Mouse (Mus musculus) A20 (cell line): ENCODE data around the gene Ece2.

Experiments used
- DNase-seq: peaks from one replicate; pipeline ENCODE4 v3.0.0-alpha.2; 2011; ENCODE audit warnings: low read depth, low spot score

Ece2 gene

DNA sequence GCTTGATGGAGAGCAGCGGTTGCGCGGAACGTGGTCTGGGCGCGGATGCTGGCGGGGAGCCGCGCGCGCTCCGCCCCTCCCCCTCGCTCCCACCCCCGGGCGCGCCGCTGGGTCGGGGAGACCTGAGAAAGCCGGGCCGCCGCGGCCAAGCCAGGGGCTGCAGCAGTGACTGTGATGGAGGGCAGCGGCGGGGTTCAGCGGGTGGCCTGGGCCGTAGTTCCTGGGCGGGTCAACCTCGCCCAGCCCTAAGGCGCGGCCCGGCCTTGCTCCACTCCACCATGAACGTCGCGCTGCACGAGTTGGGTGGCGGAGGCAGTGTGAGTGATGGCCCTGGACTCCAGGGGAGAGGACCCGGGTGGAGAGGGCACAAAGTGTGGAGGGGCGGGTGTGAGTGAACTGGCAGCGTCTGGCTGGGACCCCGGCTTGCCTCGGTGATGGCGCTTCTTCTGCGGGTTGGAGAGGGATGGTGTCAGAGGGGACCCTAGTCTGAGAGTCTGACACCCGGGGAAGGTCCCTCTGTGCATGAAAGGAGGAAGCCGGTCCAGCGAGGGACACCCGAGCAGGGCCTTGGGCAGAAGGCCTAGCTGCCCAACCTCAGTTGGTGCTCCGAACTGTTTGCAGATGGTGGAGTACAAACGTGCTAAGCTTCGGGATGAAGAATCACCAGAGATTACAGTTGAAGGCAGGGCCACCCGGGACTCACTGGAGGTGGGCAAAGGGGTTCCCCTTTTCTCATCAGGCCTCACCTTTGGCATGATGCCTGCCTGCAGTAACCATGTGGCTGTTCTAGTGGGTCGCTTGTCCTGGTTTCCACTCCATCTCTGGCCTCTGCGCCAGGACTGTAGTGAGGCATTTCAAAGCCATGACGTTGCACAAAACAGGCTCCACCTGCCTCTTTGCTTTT is at the start of gene Ece2:
Ece2 (plus strand) TSS at position 98 of the 904 bp plus-strand sequence.
- no peak for DNase-seq

GRCm38 (mm10) chr16:20589366-20589938 is 40.2 kb upstream of the Ece2 start, which contains the start of gene Vwa5b2:
TSS of gene Vwa5b2 (plus strand) at chr16:20589471.
- DNase-seq: no peak

GRCm38 (mm10) chr16:20589939-20590679 is 39.5 kb upstream of the Ece2 start:
- DNase-seq: no peak

GRCm38 (mm10) chr16:20590680-20591038 is 39.0 kb upstream of the Ece2 start:
- DNase-seq: no peak

DNA sequence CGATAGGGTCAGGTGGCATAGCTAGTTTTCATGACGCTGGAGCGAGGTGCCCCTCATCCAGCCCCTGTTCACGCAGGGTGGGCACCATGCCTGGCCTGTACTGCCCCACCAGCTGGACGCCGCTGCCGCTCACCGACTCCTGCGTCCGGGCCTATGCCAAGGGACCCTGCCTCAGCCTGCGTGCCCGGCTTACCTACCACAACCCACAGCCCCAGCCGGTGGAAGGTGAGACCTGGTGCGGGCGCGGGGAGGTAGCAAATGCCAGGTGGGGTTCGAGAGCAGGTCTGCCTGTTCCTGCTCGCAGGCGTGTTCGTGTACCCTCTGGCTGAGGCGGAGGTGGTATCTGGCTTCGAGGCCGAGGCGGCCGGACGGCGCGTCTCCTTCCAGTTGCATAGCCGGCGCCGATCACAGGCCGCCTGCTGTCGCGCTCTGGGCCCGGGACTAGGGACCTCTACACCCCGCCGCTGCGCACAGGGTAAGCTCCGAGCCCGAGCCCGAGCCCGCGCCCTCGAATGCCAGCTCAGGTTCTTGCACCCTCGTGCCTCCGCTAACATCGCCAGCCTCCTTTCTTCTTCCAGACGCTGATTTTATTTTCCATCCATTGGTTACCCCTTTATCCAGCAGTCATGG is 38.4 kb upstream of the Ece2 start:
- no peak for DNase-seq

DNA sequence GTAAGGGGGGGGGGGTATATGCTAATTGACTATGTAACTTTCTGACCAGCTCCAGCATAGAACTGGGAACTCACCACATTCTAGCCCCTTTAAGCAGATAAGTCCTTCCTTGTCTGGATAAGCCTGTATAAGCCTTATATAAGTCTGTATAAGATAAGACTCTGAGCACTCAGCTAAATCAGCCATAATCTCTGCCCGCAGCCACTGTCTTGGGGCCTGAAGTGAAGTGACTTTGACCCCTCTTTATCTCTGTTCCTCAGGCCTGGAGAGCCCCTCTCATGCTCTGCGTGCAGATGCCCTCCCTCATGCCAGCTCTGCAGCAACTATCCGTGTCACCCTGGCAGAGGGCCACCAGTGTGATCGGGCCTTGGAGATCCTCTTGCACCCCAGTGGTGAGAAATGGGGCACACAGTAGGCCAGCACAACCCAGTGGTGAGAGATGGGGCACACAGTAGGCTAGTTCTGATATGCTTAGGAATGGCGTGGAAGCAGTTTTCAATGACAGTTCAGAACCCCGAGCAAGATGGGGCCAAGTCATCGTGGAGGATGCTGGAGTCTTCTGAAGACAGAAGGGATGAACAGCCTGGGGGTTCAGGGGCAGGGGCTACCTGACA is 34.5 kb upstream of the Ece2 start:
- DNase-seq: no peak

DNA sequence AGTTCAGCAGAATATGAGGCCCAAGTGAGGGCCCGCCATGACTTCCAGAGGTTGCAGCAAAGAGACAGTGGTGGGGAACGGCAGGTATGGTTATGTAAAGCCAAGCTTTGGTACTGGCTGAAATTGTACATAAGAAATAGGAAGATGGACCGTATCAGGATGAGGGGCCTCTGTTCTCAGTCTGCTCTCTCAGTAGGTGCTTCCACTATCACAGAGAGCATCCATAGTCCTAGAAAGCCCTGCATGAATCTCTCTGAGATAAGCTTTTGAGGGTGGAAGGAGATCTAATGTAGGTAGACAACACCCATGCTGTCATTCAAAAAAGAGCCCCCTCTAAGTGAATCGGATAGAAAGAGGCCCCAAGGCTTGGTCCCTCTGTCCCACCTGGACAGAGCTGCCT is 33.9 kb upstream of the Ece2 start:
- DNase-seq: no peak

GRCm38 (mm10) chr16:20596687-20597441 is 32.8 kb upstream of the Ece2 start:
- DNase-seq: no peak

GRCm38 (mm10) chr16:20600511-20600910 is 29.1 kb upstream of the Ece2 start:
- no peak for DNase-seq

- DNase-seq: no peak
These were observed 24.9 kb upstream of the Ece2 start for GRCm38 (mm10) chr16:20604705-20605104.

DNA sequence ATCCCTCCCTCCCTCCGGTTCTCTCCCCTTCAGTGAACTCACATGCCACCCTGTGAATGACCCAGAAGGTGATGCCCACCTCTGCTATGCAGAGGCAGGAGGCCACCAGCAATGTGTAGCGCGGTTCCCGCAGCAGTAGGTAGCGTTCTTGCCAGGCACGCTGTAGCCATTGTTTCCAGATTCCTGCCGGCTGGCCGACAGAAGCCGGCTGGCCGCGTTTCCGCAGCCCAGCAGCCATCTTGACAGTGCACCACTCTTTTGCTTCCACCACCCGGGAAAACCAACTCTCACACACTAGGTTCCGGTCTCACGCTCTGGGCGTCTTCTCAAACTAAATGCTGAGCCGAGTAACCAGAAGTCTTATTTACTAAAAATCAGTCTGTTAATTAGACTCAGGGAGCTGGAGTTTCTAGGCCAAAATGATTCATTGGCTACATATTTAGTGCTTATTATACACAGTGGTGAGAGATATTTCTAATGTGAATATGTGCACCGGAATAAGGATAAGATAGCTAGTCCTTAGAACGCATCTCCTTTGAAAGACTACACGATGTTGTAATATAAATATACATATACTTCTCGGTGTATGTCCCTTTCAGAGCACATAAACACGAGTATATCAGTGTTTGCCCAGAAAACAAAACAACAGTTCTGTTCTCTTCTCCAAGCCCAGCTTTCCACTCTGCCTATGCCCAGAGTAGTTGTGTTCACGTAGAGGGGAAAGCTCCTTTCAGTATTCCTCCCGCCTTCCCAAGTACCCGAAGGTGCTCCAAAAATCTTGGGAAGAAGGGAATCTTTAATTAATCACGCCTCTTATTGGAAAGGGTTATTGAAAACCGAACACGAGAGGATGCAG is 18.9 kb upstream of the Ece2 start:
- peak; percentile 93 for DNase-seq

DNA sequence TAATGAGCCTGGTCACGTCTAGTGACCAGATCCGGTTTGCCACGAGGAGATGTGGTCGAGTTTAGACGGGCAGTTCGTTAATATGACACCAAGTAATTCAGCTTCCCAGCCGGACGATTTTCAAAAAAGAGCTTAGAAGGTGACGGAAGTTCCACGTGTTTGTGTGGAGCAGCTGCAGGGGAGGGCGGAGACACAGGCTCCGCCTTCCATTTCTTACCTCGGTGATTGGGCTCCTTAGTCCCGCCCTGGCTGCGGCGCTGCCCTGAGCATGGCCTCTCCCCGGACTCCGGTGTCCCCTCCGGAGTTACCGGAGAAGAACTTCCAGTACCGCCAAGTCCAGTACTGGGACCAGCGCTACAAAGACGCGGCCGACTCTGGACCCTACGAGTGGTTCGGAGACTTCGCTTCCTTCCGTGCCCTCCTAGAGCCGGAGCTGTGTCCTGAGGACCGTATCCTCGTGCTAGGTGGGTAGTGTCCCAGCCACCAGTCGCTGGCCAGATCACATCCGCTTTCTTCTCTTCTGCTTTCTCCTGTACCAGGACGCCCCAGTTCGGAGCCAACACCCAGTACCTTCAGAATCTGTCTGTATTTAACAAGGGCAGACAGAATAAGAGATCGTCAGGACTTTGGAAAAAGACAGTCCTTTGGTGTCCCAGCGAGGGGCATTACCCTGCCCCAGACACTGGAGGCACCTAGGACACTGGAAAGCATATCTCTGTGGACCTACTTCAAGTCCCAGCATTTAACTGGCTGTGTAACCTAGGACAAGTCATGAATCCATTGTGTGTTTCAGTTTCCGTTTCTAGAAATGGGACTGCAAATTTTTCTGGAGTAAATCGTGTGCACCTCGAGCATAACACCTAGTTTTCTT is 18.0 kb upstream of the Ece2 start, which contains the start of the genes Eef1akmt4, Gm49333 and Alg3:
Eef1akmt4 (plus strand) TSS at position 237 of the 871 bp plus-strand sequence.
Gm49333 (plus strand) TSS at position 254 of the 871 bp plus-strand sequence.
Alg3 (minus strand) TSS at position 379 of the 871 bp plus-strand sequence.
- DNase-seq: peak; percentile 97

DNA sequence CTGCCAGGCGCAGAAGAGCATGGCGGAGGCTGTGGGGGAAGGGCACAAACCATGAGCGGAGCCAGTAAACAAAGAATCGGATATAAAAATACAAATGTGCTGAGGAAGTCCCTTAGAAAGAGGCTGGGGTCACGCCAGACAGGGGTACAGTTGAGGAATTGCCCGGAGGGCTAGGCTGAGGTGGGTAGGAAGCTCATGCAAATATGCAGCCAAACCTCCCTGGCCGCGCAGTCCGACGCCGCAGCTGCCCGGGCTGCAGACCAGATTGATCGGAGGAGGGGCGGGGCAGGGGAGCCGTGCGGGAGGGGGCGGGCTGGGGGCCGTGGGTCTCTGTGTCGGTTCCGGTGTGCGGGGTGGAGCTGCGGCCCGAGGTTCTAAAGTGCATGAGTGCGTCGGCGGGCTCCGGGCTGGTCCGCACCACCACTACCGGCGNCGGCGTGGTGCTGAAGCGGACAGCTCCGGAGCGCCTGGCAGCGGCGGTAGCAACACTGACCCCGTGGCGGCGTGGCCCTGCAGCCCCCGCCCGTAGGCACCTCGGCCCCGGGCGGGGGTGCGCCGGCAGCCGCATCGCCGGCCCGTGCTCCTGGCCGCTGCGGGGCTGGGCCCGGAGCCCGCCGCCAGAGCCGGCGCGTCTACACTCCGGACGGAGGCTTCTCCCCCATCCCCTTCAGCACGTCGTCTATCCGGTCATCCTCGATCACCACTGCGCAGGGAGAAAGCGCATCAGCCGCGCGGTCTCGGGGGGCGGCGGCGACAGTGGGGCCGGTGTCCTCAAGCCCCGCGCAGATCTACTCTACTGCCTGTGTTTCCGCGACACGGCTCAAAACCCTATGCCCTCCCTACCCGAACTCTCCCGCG is 9.9 kb upstream of the Ece2 start:
- peak; percentile 37 for DNase-seq

GRCm38 (mm10) chr16:20620399-20620735 is 9.3 kb upstream of the Ece2 start:
- DNase-seq: no peak

GRCm38 (mm10) chr16:20620751-20621190 is 8.9 kb upstream of the Ece2 start:
- no peak for DNase-seq

DNA sequence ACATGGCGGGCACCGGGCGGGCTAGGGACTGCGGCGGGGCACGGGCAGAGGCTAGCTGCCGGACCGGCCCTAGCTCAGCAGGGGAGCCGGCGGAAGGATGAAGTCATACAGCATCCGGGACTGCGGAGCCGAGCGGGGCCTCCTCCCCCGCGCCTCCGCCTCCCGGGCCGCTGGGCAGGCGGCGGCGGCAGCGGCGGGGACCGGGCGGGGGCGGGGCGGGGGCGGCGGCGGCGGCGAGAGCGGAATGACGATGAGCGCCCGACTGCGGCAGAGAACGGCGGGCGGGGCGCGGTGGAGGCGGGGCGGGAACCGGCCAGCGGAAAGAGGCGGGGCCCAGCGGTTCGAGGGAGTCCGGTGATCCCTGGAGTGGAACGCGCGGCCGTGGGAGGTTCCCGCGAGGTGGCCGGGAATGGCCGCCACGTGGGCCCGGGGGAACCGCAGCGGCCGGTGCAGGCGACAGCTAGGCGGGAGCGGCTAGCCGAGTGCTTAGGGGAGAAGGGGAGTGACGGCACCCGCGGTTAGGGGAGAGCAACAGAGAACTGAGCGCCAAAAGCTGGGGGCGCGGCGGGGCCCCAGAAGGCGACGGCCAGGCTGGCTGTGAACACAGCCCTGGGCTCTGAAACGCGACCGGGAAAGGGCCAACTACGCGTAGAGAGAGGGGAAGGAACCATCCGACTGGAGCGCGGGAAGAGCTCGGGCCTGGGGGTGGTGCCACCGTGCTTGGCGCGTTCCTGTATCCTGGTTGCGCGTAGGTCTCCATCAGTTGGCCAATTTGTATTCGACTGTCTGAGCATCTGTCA is 8.2 kb upstream of the Ece2 start, which contains the start of gene Camk2n2:
Camk2n2 (minus strand) TSS at position 97 of the 800 bp plus-strand sequence.
- DNase-seq: peak; percentile 82
